Mouse (Mus musculus): Measurements from ENCODE around the gene Vmn1r218.
"Not testable (repeated sequence)": the region's sequence is repeated elsewhere in the genome, so short reads cannot be mapped to it uniquely, and the experiment has no call there.

The Vmn1r218 gene

GRCm38 (mm10) chr13:23133099-23133498 is at the start of gene Vmn1r218:
Gene Vmn1r218, plus strand, starts transcription at chr13:23133155.
- no peak for DNase-seq (ENCODE audit: low spot score)

- DNase-seq (ENCODE audit: low spot score): no peak
Observed at GRCm38 (mm10) chr13:23094386-23094785, 38.6 kb upstream of the Vmn1r218 start.

GRCm38 (mm10) chr13:23118126-23118525 is 14.8 kb upstream of the Vmn1r218 start, which contains the start of gene Vmn1r217:
Gene Vmn1r217, minus strand, starts transcription at chr13:23118226.
- DNase-seq (ENCODE audit: low spot score): not testable (repeated sequence)

- DNase-seq (ENCODE audit: low spot score): no peak
Observed at GRCm38 (mm10) chr13:23120611-23121010, 12.3 kb upstream of the Vmn1r218 start.

GRCm38 (mm10) chr13:23133501-23133900 is 546 bp downstream of the Vmn1r218 start:
- no peak for DNase-seq (ENCODE audit: low spot score)

- DNase-seq (ENCODE audit: low spot score): no peak
Observed at GRCm38 (mm10) chr13:23138880-23139279, 5.9 kb downstream of the Vmn1r218 start.

- DNase-seq (ENCODE audit: low spot score): peak; percentile 3
Observed at GRCm38 (mm10) chr13:23157848-23158247, 24.9 kb downstream of the Vmn1r218 start.

- DNase-seq (ENCODE audit: low spot score): no peak
Observed at GRCm38 (mm10) chr13:23159012-23159411, 26.1 kb downstream of the Vmn1r218 start, which contains the start of gene Vmn1r219. Gene Vmn1r219, plus strand, starts transcription at chr13:23159312.

- not testable (repeated sequence) for DNase-seq (ENCODE audit: low spot score)
Observed at GRCm38 (mm10) chr13:23166471-23166870, 33.5 kb downstream of the Vmn1r218 start.

- DNase-seq (ENCODE audit: low spot score): no peak
Observed at GRCm38 (mm10) chr13:23187875-23188274, 54.9 kb downstream of the Vmn1r218 start, which contains the start of gene Vmn1r220. Gene Vmn1r220, minus strand, starts transcription at chr13:23187975.

All from ovary, postnatal 14 days (tissue).